Mouse (Mus musculus) liver, postnatal 0 days (tissue): ENCODE results near the gene Shisal2a.

Source experiments
- CTCF ChIP-seq: sonication (generic); IDR thresholded peaks from 2 replicates; pipeline ENCODE4 v1.5.1; 2016; ENCODE audit warnings: antibody characterized with exemption, low read depth
- EP300 ChIP-seq: IDR thresholded peaks from 2 replicates; pipeline ENCODE4 v1.6.1; 2016; ENCODE audit warnings: antibody characterized with exemption, low read depth, mild to moderate bottlenecking

DNA sequence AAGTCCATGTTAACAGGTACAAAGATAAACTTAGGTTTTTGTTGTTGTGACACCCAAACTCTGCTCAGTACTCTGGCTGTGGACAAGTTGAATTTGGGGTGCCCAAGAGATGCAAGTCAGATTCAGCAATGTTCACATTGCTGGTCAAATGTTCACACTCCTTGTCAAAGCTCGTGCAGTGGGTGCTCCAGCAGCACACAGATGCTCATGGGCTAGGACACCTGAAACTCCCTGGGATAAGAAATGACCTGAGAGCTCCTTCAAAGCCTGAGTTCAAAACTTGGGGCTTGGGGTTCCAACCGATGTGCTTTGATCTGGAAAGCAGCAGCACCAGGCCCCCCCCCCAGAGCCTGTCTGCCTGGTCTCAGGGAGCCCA lies 48.4 kb upstream of the Shisal2a start:
- TF ChIP-seq CTCF: no peak
- no peak for TF ChIP-seq EP300
